Mouse (Mus musculus): ENCODE measurements around the gene Gm11168.
"Not testable (repeated sequence)": the region's sequence is repeated elsewhere in the genome, so short reads cannot be mapped to it uniquely, and the experiment has no call there.

The Gm11168 gene

DNA sequence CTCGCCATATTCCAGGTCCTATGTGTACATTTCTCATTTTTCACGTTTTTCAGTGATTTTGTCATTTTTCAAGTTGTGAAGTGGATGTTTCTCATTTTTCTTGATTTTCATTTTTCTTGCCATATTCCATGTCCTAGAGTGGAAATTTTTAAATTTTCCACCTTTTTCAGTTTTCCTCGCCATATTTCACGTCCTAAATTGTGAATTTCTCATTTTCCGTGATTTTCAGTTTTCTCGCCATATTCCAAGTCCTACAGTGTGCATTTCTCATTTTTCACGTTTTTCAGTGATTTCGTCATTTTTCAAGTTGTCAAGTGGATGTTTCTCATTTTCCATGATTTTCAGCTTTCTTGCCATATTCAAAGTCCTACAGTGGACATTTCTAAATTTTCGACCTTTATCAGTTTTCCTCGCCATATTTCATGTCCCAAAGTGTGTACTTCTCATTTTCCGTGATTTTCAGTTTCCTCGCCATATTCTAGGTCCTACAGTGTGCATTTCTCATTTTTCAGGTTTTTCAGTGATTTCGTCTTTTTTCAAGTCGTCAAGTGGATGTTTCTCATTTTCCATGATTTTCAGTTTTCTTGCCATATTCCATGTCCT is at the start of gene Gm11168:
TSS of gene Gm11168 (plus strand) at position 553 of the 603 bp plus-strand sequence.
- not testable (repeated sequence) for ATAC-seq (ENCODE audit: low TSS enrichment)

DNA sequence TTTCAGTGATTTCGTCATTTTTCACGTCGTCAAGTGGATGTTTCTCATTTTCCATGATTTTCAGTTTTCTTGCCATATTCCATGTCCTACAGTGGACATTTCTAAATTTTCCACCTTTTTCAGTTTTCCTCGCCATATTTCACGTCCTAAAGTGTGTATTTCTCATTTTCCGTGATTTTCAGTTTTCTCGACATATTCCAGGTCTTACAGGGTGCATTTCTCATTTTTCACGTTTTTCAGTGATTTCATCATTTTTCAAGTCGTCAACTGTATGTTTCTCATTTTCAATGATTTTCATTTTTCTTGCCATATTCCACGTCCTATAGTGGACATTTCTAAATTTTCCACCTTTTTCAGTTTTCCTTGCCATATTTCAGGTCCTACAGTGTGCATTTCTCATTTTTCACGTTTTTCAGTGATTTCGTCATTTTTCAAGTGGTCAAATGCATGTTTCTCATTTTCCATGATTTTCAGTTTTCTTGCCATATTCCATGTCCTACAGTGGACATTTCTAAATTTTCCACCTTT is 2.6 kb upstream of the Gm11168 start, which contains the start of gene Gm10722:
TSS of gene Gm10722 (plus strand) at position 478 of the 528 bp plus-strand sequence.
- not testable (repeated sequence) for ATAC-seq (ENCODE audit: low TSS enrichment)

DNA sequence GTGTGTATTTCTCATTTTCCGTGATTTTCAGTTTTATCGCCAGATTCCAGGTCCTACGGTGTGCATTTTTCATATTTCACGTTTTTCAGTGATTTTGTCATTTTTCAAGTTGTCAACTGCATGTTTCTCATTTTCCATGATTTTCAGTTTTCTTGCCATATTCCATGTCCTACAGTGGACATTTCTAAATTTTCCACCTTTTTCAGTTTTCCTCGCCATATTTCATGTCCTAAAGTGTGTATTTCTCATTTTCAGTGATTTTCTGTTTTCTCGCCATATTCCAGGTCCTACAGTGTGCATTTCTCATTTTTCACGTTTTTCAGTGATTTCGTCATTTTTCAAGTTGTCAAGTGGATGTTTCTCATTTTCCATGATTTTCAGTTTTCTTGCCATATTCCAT is 2.1 kb upstream of the Gm11168 start:
- ATAC-seq (ENCODE audit: low TSS enrichment): not testable (repeated sequence)

DNA sequence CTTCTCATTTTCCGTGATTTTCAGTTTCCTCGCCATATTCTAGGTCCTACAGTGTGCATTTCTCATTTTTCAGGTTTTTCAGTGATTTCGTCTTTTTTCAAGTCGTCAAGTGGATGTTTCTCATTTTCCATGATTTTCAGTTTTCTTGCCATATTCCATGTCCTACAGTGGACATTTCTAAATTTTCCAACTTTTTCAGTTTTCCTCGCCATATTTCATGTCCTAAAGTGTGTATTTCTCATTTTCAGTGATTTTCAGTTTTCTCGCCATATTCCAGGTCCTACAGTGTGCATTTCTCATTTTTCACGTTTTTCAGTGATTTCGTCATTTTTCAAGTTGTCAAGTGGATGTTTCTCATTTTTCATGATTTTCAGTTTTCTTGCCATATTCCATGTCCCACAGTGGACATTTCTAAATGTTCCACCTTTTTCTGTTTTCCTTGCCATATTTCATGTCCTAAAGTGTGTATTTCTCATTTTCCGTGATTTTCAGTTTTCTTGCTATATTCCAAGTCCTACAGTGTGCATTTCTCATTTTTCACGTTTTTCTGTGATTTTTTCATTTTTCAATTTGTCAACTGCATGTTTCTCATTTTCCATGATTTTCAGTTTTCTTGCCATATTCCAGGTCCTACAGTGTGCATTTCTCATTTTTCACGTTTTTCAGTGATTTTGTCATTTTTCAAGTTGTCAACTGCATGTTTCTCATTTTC is 1.0 kb upstream of the Gm11168 start:
- peak; percentile 56; the same call in 1 of the 2 replicates for ATAC-seq (ENCODE audit: low TSS enrichment)

DNA sequence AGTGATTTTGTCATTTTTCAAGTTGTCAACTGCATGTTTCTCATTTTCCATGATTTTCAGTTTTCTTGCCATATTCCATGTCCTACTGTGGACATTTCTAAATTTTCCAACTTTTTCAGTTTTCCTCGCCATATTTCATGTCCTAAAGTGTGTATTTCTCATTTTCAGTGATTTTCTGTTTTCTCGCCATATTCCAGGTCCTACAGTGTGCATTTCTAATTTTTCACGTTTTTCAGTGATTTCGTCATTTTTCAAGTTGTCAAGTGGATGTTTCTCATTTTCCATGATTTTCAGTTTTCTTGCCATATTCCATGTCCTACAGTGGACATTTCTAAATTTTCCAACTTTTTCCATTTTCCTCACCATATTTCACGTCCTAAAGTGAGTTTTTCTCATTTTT is 3.0 kb downstream of the Gm11168 start:
- peak; percentile 56; the same call in 1 of the 2 replicates for ATAC-seq (ENCODE audit: low TSS enrichment)

DNA sequence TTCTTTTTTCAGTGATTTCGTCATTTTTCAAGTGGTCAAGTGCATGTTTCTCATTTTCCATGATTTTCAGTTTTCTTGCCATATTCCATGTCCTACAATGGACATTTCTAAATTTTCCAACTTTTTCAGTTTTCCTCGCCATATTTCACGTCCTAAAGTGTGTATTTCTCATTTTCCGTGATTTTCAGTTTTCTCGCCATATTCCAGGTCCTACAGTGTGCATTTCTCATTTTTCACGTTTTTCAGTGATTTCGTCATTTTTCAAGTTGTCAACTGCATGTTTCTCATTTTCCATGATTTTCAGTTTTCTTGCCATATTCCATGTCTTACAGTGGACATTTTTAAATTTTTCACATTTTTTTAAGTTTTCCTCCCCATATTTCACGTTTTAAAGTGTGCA is 3.5 kb downstream of the Gm11168 start:
- ATAC-seq (ENCODE audit: low TSS enrichment): not testable (repeated sequence)

DNA sequence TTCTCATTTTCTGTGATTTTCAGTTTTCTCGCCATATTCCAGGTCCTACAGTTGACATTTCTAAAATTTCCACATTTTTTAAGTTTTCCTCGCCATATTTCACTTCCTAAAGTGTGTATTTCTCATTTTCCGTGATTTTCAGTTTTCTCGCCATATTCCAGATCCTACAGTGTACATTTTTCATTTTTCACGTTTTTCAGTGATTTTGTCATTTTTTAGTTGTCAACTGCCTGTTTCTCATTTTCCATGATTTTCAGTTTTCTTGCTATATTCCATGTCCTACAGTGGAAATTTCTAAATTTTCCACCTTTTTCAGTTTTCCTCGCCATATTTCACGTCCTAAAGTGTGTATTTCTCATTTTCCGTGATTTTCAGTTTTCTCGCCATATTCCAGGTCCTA is 4.1 kb downstream of the Gm11168 start:
- peak; percentile 31; the same call in 1 of the 2 replicates for ATAC-seq (ENCODE audit: low TSS enrichment)

DNA sequence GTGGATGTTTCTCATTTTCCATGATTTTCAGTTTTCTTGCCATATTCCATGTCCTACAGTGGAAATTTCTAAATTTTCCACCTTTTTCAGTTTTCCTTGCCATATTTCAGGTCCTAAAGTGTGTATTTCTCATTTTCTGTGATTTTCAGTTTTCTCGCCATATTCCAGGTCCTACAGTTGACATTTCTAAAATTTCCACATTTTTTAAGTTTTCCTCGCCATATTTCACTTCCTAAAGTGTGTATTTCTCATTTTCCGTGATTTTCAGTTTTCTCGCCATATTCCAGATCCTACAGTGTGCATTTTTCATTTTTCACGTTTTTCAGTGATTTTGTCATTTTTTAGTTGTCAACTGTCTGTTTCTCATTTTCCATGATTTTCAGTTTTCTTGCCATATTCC is 6.2 kb downstream of the Gm11168 start:
- ATAC-seq (ENCODE audit: low TSS enrichment): peak; percentile 34

DNA sequence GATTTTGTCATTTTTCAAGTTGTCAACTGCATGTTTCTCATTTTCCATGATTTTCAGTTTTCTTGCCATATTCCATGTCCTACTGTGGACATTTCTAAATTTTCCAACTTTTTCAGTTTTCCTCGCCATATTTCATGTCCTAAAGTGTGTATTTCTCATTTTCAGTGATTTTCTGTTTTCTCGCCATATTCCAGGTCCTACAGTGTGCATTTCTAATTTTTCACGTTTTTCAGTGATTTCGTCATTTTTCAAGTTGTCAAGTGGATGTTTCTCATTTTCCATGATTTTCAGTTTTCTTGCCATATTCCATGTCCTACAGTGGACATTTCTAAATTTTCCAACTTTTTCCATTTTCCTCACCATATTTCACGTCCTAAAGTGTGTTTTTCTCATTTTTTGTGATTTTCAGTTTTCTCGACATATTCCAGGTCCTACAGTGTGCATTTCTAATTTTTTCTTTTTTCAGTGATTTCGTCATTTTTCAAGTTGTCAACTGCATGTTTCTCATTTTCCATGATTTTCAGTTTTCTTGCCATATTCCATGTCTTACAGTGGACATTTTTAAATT is 9.0 kb downstream of the Gm11168 start:
- ATAC-seq (ENCODE audit: low TSS enrichment): peak; percentile 66

DNA sequence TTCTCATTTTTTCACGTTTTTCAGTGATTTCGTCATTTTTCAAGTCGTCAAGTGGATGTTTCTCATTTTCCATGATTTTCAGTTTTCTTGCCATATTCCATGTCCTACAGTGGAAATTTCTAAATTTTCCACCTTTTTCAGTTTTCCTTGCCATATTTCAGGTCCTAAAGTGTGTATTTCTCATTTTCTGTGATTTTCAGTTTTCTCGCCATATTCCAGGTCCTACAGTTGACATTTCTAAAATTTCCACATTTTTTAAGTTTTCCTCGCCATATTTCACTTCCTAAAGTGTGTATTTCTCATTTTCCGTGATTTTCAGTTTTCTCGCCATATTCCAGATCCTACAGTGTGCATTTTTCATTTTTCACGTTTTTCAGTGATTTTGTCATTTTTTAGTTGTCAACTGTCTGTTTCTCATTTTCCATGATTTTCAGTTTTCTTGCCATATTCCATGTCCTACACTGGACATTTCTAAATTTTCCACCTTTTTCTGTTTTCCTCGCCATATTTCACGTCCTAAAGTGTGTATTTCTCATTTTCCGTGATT is 9.7 kb downstream of the Gm11168 start, which contains the start of gene Gm10721:
TSS of gene Gm10721 (plus strand) at position 408 of the 547 bp plus-strand sequence.
- peak; percentile 48 for ATAC-seq (ENCODE audit: low TSS enrichment)

DNA sequence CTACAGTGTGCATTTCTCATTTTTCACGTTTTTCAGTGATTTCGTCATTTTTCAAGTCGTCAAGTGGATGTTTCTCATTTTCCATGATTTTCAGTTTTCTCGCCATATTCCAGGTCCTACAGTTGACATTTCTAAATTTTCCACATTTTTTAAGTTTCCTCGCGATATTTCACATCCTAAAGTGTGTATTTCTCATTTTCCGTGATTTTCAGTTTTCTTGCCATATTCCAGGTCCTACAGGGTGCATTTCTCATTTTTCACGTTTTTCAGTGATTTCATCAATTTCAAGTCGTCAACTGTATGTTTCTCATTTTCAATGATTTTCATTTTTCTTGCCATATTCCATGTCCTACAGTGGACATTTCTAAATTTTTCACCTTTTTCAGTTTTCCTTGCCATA is 12.2 kb downstream of the Gm11168 start, which contains the start of gene Gm10720:
TSS of gene Gm10720 (plus strand) at position 301 of the 400 bp plus-strand sequence.
- not testable (repeated sequence) for ATAC-seq (ENCODE audit: low TSS enrichment)

DNA sequence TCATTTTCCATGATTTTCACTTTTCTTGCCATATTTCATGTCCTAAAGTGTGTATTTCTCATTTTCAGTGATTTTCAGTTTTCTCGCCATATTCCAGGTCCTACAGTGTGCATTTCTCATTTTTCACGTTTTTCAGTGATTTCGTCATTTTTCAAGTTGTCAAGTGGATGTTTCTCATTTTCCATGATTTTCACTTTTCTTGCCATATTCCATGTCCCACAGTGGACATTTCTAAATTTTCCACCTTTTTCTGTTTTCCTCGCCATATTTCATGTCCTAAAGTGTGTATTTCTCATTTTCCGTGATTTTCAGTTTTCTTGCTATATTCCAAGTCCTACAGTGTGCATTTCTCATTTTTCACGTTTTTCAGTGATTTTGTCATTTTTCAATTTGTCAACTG is 12.8 kb downstream of the Gm11168 start:
- not testable (repeated sequence) for ATAC-seq (ENCODE audit: low TSS enrichment)

DNA sequence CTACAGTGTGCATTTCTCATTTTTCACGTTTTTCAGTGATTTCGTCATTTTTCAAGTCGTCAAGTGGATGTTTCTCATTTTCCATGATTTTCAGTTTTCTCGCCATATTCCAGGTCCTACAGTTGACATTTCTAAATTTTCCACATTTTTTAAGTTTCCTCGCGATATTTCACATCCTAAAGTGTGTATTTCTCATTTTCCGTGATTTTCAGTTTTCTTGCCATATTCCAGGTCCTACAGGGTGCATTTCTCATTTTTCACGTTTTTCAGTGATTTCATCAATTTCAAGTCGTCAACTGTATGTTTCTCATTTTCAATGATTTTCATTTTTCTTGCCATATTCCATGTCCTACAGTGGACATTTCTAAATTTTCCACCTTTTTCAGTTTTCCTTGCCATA is 14.0 kb downstream of the Gm11168 start, which contains the start of gene Gm10719:
TSS of gene Gm10719 (plus strand) at position 301 of the 400 bp plus-strand sequence.
- not testable (repeated sequence) for ATAC-seq (ENCODE audit: low TSS enrichment)

DNA sequence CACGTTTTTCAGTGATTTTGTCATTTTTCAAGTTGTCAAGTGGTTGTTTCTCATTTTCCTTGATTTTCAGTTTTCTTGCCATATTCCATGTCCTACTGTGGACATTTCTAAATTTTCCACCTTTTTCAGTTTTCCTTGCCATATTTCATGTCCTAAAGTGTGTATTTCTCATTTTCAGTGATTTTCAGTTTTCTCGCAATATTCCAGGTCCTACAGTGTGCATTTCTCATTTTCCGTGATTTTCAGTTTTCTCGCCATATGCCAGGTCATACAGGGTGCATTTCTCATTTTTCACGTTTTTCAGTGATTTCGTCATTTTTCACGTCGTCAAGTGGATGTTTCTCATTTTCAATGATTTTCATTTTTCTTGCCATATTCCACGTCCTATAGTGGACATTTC is 15.8 kb downstream of the Gm11168 start:
- ATAC-seq (ENCODE audit: low TSS enrichment): not testable (repeated sequence)

DNA sequence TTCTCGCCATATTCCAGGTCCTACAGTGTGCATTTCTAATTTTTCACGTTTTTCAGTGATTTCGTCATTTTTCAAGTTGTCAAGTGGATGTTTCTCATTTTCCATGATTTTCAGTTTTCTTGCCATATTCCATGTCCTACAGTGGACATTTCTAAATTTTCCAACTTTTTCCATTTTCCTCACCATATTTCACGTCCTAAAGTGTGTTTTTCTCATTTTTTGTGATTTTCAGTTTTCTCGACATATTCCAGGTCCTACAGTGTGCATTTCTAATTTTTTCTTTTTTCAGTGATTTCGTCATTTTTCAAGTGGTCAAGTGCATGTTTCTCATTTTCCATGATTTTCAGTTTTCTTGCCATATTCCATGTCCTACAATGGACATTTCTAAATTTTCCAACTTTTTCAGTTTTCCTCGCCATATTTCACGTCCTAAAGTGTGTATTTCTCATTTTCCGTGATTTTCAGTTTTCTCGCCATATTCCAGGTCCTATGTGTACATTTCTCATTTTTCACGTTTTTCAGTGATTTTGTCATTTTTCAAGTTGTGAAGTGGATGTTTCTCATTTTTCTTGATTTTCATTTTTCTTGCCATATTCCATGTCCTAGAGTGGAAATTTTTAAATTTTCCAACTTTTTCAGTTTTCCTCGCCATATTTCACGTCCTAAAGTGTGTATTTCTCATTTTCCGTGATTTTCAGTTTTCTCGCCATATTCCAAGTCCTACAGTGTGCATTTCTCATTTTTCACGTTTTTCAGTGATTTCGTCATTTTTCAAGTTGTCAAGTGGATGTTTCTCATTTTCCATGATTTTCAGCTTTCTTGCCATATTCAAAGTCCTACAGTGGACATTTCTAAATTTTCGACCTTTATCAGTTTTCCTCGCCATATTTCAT is 16.9 kb downstream of the Gm11168 start:
- ATAC-seq (ENCODE audit: low TSS enrichment): peak; percentile 45

DNA sequence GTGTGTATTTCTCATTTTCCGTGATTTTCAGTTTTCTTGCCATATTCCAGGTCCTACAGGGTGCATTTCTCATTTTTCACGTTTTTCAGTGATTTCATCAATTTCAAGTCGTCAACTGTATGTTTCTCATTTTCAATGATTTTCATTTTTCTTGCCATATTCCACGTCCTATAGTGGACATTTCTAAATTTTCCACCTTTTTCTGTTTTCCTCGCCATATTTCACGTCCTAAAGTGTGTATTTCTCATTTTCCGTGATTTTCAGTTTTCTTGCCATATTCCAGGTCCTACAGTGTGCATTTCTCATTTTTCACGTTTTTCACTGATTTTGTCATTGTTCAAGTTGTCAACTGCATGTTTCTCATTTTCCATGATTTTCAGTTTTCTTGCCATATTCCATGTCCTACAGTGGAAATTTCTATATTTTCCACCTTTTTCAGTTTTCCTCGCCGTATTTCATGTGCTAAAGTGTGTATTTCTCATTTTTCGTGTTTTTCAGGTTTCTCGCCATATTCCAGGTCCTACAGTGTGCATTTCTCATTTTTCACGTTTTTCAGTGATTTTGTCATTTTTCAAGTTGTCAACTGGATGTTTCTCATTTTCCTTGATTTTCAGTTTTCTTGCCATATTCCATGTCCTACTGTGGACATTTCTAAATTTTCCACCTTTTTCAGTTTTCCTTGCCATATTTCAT is 19.3 kb downstream of the Gm11168 start:
- ATAC-seq (ENCODE audit: low TSS enrichment): not testable (repeated sequence)

DNA sequence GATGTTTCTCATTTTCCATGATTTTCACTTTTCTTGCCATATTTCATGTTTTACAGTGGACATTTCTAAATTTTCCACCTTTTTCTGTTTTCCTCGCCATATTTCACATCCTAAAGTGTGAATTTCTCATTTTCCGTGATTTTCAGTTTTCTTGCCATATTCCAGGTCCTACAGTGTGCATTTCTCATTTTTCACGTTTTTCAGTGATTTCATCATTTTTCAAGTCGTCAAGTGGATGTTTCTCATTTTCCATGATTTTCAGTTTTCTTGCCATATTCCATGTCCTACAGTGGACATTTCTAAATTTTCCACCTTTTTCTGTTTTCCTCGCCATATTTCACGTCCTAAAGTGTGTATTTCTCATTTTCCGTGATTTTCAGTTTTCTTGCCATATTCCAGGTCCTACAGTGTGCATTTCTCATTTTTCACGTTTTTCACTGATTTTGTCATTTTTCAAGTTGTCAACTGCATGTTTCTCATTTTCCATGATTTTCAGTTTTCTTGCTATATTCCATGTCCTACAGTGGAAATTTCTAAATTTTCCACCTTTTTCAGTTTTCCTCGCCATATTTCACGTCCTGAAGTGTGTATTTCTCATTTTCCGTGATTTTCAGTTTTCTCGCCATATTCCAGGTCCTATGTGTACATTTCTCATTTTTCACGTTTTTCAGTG is 20.3 kb downstream of the Gm11168 start, which contains the start of gene Gm10718:
TSS of gene Gm10718 (plus strand) at position 236 of the 673 bp plus-strand sequence.
- ATAC-seq (ENCODE audit: low TSS enrichment): not testable (repeated sequence)

DNA sequence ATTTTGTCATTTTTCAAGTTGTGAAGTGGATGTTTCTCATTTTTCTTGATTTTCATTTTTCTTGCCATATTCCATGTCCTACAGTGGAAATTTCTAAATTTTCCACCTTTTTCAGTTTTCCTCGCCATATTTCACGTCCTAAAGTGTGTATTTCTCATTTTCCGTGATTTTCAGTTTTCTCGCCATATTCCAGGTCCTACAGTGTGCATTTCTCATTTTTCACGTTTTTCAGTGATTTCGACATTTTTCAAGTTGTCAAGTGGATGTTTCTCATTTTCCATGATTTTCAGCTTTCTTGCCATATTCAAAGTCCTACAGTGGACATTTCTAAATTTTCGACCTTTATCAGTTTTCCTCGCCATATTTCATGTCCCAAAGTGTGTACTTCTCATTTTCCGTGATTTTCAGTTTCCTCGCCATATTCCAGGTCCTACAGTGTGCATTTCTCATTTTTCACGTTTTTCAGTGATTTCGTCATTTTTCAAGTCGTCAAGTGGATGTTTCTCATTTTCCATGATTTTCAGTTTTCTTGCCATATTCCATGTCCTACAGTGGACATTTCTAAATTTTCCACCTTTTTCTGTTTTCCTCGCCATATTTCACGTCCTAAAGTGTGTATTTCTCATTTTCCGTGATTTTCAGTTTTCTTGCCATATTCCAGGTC is 21.0 kb downstream of the Gm11168 start:
- ATAC-seq (ENCODE audit: low TSS enrichment): not testable (repeated sequence)

DNA sequence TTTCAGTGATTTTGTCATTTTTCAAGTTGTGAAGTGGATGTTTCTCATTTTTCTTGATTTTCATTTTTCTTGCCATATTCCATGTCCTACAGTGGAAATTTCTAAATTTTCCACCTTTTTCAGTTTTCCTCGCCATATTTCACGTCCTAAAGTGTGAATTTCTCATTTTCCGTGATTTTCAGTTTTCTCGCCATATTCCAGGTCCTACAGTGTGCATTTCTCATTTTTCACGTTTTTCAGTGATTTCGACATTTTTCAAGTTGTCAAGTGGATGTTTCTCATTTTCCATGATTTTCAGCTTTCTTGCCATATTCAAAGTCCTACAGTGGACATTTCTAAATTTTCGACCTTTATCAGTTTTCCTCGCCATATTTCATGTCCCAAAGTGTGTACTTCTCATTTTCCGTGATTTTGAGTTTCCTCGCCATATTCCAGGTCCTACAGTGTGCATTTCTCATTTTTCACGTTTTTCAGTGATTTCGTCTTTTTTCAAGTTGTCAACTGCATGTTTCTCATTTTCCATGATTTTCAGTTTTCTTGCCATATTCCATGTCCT is 21.8 kb downstream of the Gm11168 start, which contains the start of gene Gm10717:
TSS of gene Gm10717 (plus strand) at position 506 of the 556 bp plus-strand sequence.
- not testable (repeated sequence) for ATAC-seq (ENCODE audit: low TSS enrichment)
